Mouse (Mus musculus) kidney, adult 2 months (tissue): ENCODE data around the gene Rps3. TPM values are rescaled to one million over a fixed set of nuclear protein-coding genes. Genes with fewer than 3 reads are reported as not detected.

ENCODE experiments used
- DNase-seq: peaks from one replicate; pipeline ENCODE4 v3.0.0; 2021
- H3K27ac ChIP-seq: fragments of 200-500 bp; 2 replicates; pipeline ENCODE4 v1.5.1; 2012; ENCODE audit warnings: low read depth, low read length, control low read depth, inconsistent platforms; ENCODE audit not compliant: insufficient read depth
- H3K27me3 ChIP-seq: fragments of 200-500 bp; replicated peaks from 2 replicates; pipeline ENCODE4 v1.6.1; 2012; ENCODE audit warnings: mild to moderate bottlenecking, moderate library complexity, low read length, inconsistent platforms; ENCODE audit not compliant: control insufficient read depth, insufficient read depth
- H3K36me3 ChIP-seq: fragments of 200-500 bp; 2 replicates; pipeline ENCODE4 v1.6.1; 2012; ENCODE audit warnings: mild to moderate bottlenecking, moderate library complexity, low read length, inconsistent platforms; ENCODE audit not compliant: control insufficient read depth, insufficient read depth
- H3K4me1 ChIP-seq: fragments of 200-500 bp; 2 replicates; pipeline ENCODE4 v1.6.1; 2011; ENCODE audit warnings: low read length; ENCODE audit not compliant: control insufficient read depth, insufficient read depth
- H3K4me3 ChIP-seq: fragments of 200-500 bp; 2 replicates; pipeline ENCODE4 v1.5.1; 2011; ENCODE audit warnings: mild to moderate bottlenecking, low read depth, low read length, control low read depth; ENCODE audit not compliant: insufficient read depth
- CTCF ChIP-seq: fragments of 200-500 bp; conservative IDR thresholded peaks from 2 replicates; pipeline ENCODE4 v1.5.1; 2011; ENCODE audit warnings: low read depth, mild to moderate bottlenecking, control low read depth, low read length, moderate library complexity, mixed read lengths; ENCODE audit not compliant: insufficient read depth, insufficient read length
- POLR2A ChIP-seq: fragments of 200-500 bp; IDR thresholded peaks from one replicate; pipeline ENCODE4 v1.6.1; 2011; ENCODE audit warnings: low read depth, low read length, control low read depth
- WGBS: fragments of 180-500 bp; shearing (Covaris S2); methylation state at CpG from one replicate; pipeline ENCODE4 v1.1.7; 2018; 5-methylcytosine and 5-hydroxymethylcytosine counted together
- polyA plus RNA-seq: library from polyadenylated mRNA; depleted of rRNA; stranded (reverse); fragments of >200 nt; gene quantifications from 2 replicates; pipeline ENCODE4 v1.2.3, GENCODE M21; 2012; rRNA removed

The Rps3 gene
- polyA plus RNA-seq, 1 experiment: 386 TPM

DNA sequence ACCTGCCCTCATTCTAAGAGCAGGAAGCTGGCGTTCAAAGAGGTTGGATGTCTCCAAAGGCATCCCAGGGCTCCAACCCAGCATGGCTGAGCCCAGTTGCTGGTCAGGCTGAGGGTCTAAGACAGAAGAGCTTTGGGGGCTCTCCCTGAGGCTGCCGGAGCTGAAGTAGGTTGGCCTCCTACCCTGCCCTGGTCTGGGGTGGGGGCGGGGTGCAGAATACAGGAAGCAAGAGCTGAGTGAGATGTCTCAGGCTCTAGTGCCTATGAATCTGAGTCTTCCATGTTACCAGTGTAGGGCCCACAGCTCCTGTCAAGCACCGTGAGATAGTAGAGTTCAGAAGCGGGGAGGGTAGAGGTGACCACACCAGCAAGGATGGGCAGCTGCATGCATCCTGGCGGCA, 50.7 kb downstream of the Rps3 start:
- no peaks in the 10 kb centered on the region for H3K36me3 ChIP-seq
- H3K4me3 ChIP-seq: no peak overlapping the region
- no peak for TF ChIP-seq CTCF
- no peak for TF ChIP-seq POLR2A
- H3K27me3 ChIP-seq: no peaks in the 10 kb centered on the region
- 93% methylated on average over 6 of the region's 6 CpGs for WGBS
- no peak overlapping the region for H3K27ac ChIP-seq
- no peak for DNase-seq
- no peaks in the 10 kb centered on the region for H3K4me1 ChIP-seq

- Histone ChIP-seq H3K27me3 (no peaks in the 10 kb centered on the region), H3K27ac (no peak overlapping the region), H3K36me3 (no peaks in the 10 kb centered on the region), H3K4me1 (no peaks in the 10 kb centered on the region), H3K4me3 (no peak overlapping the region)
- 82% methylated on average over 14 of the region's 14 CpGs for WGBS
- no peak for DNase-seq
- no peak for TF ChIP-seq CTCF
- TF ChIP-seq POLR2A: no peak
Measured at GRCm38 (mm10) chr7:99432248-99432647, 51.3 kb downstream of the Rps3 start.

DNA sequence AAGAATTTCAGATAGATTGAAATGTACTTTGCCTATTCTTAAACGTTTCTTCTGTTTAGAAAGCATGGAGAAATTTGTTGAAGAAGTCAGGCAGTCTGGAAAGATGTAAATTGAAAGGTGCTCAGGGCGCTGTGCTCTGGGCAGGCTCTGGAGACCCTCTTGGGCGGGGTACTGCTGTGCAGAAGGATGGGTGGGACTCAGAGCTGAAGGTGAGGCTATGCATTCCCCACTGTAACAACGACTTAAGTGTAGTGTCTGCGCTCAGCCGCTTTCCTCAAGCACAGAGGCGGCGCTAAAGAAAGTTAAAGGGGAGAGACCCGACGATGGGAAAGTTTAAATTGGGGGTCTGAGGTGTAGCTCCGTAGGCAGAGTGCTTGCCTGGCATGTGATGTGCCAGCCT, 53.3 kb downstream of the Rps3 start:
- no peak for DNase-seq
- no peak overlapping the region for H3K4me3 ChIP-seq
- 84% methylated on average over 11 of the region's 11 CpGs for WGBS
- TF ChIP-seq POLR2A (no peak), CTCF (no peak)
- no peaks in the 10 kb centered on the region for H3K27me3 ChIP-seq
- no peaks in the 10 kb centered on the region for H3K4me1 ChIP-seq
- no peak overlapping the region for H3K27ac ChIP-seq
- no peaks in the 10 kb centered on the region for H3K36me3 ChIP-seq

- 61% methylated on average over 6 of the region's 6 CpGs for WGBS
- Histone ChIP-seq H3K27ac (no peak overlapping the region), H3K36me3 (no peaks in the 10 kb centered on the region), H3K4me3 (no peak overlapping the region), H3K27me3 (no peaks in the 10 kb centered on the region), H3K4me1 (no peaks in the 10 kb centered on the region)
- DNase-seq: no peak
- no peak for TF ChIP-seq CTCF
- no peak for TF ChIP-seq POLR2A
Measured at GRCm38 (mm10) chr7:99429786-99430185, 53.8 kb downstream of the Rps3 start.

DNA sequence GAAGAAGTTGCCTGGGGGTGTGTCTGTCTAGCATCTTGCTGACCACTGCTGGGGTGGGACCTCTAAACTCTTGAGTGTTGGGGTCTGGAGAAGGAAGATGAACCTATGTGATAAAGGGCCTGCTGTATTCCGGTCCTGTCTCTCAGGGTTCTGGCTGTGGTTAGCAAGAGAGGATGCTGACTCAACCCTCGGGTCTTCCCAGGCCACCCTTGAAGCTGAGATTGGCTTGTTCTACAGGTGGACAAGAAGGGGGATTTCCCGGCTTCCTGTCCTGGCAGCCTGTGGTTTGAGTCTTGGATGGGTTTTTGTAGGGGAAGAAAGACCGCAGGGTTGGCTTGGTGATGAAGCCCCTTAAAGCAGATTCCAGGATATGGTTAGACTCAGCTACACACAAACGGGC, 54.7 kb downstream of the Rps3 start:
- Histone ChIP-seq H3K4me3 (no peak overlapping the region), H3K4me1 (no peaks in the 10 kb centered on the region), H3K36me3 (no peaks in the 10 kb centered on the region), H3K27me3 (no peaks in the 10 kb centered on the region), H3K27ac (no peak overlapping the region)
- TF ChIP-seq CTCF: no peak
- 82% methylated on average over 5 of the region's 5 CpGs for WGBS
- no peak for DNase-seq

DNA sequence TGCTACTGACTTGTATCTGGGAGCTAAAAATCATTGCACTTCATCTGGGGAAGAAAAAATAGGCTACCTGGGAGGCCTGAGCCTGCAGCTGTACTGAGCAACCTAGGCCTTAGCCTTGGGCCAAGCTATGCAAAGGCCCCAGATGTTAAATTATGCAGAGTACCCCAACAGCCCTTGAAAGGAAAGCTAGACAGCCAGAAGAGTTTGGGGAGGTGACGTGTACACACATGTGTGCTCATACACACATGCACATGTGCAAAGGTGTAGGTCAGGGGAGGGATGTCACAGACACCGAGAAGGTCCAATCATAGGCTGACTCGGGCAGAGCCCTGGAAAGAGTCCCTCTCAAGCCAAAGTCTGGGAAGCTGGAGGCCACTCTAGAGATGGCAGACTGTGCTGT, 55.6 kb downstream of the Rps3 start:
- Histone ChIP-seq H3K36me3 (no peaks in the 10 kb centered on the region), H3K4me3 (no peak overlapping the region), H3K27me3 (no peaks in the 10 kb centered on the region), H3K4me1 (no peaks in the 10 kb centered on the region), H3K27ac (no peak overlapping the region)
- WGBS: 98% methylated on average over 3 of the region's 3 CpGs
- no peak for DNase-seq
- TF ChIP-seq POLR2A: no peak
- no peak for TF ChIP-seq CTCF

Other genes with a start within 250 kb of the Rps3 start
- gene Mogat2, start 245.1 kb downstream of the Rps3 start, polyA plus RNA-seq: 29.6 and 29.7 TPM in 2 replicates
- gene Map6, start 216.3 kb downstream of the Rps3 start, polyA plus RNA-seq: 1.8 and 2.4 TPM in 2 replicates
- gene Serpinh1, start 130.5 kb downstream of the Rps3 start, polyA plus RNA-seq: 127 and 150 TPM in 2 replicates
- gene Gdpd5, start 102.3 kb downstream of the Rps3 start, polyA plus RNA-seq: 10.4 and 11.5 TPM in 2 replicates
- gene Klhl35, start 17.7 kb downstream of the Rps3 start, polyA plus RNA-seq: 0.16 and 0.23 TPM in 2 replicates
- gene Arrb1, start 51.7 kb upstream of the Rps3 start, polyA plus RNA-seq: 47.1 and 48.8 TPM in 2 replicates
- 3.8 and 4.0 TPM in 2 replicates for gene Tpbgl, start 143.4 kb upstream of the Rps3 start, polyA plus RNA-seq
- 28.4 and 35.0 TPM in 2 replicates for gene Slco2b1, start 227.6 kb upstream of the Rps3 start, polyA plus RNA-seq
- gene Olfr520, start 246.5 kb upstream of the Rps3 start, polyA plus RNA-seq: not detected in 2 replicates